Mouse (Mus musculus): ENCODE measurements around the gene Shb.

GRCm38 (mm10) chr4:45457543-45457942 lies 74.7 kb downstream of the Shb start:
- TF ChIP-seq EP300 (optimal IDR thresholded peaks at IDR 0.05): no peak
- TF ChIP-seq CTCF (IDR thresholded peaks at IDR 0.05; ENCODE audit: low read depth): no peak

All from stomach, postnatal 0 days (tissue).